Mouse (Mus musculus) limb, embryonic 11.5 days (tissue): ENCODE data around the gene Irf2bp2. TPM values are rescaled to one million over a fixed set of nuclear protein-coding genes. Genes with fewer than 3 reads are reported as not detected.

Source experiments
- ATAC-seq: fragments of 200-750 bp; cut with Nextera tagmentation; 2 replicates; pipeline ENCODE4 v1.8.0; 2017; ENCODE audit warnings: low read depth; ENCODE audit not compliant: insufficient number of reproducible peaks, low FRiP score, low TSS enrichment
- DNase-seq: peaks from one replicate; pipeline ENCODE4 v3.0.0-alpha.2; 2015; ENCODE audit warnings: low spot score
- H3K27ac ChIP-seq: fragments of 300-500 bp; sonication (generic); replicated peaks from 2 replicates; pipeline ENCODE4 v1.5.1; 2014; ENCODE audit warnings: low read depth, mild to moderate bottlenecking, low read length
- H3K27me3 ChIP-seq: fragments of 300-500 bp; sonication (generic); 2 replicates; pipeline ENCODE4 v1.6.1; 2014; ENCODE audit warnings: mild to moderate bottlenecking, low read length, mixed read lengths; ENCODE audit not compliant: control insufficient read depth, insufficient read depth
- H3K36me3 ChIP-seq: fragments of 300-500 bp; sonication (generic); 2 replicates; pipeline ENCODE4 v1.6.1; 2014; ENCODE audit warnings: mild to moderate bottlenecking, low read length, moderate library complexity, mixed read lengths; ENCODE audit not compliant: control insufficient read depth, insufficient read depth
- H3K4me1 ChIP-seq: fragments of 300-500 bp; sonication (generic); 2 replicates; pipeline ENCODE4 v1.6.1; 2014; ENCODE audit warnings: low read length, mixed read lengths; ENCODE audit not compliant: control insufficient read depth, insufficient read depth
- H3K4me2 ChIP-seq: fragments of 300-500 bp; sonication (generic); 2 replicates; pipeline ENCODE4 v1.6.1; 2014; ENCODE audit warnings: low read depth, mild to moderate bottlenecking, moderate library complexity; ENCODE audit not compliant: severe bottlenecking
- H3K4me3 ChIP-seq: fragments of 300-500 bp; sonication (generic); 2 replicates; pipeline ENCODE4 v1.5.1; 2014; ENCODE audit warnings: low read depth, low read length
- H3K9ac ChIP-seq: fragments of 300-500 bp; sonication (generic); 2 replicates; pipeline ENCODE4 v1.6.1; 2014; ENCODE audit warnings: mild to moderate bottlenecking, low read length
- H3K9me3 ChIP-seq: fragments of 300-500 bp; sonication (generic); 2 replicates; pipeline ENCODE4 v1.6.1; 2016; ENCODE audit warnings: low read length; ENCODE audit not compliant: control insufficient read depth
- WGBS: fragments of 180-500 bp; shearing (Covaris S2); extraction: QIAGEN DNeasy Blood & Tissue Kit; methylation state at CpG from one replicate; pipeline ENCODE4 v1.1.7; 2014; 5-methylcytosine and 5-hydroxymethylcytosine counted together
- polyA plus RNA-seq: library from polyadenylated mRNA; unstranded; fragments of >200 nt; fragmentation: Nextera tagmentation; extraction: Ambion mirVana; gene quantifications from 2 replicates; pipeline ENCODE4 v1.2.1, GENCODE M21; 2014

The Irf2bp2 gene
- polyA plus RNA-seq, 1 experiment from 2014 or later = 5.6 TPM

- 94% methylated on average over 4 of the region's 4 CpGs for WGBS
Measured at GRCm38 (mm10) chr8:126554741-126555140, 39.0 kb downstream of the Irf2bp2 start.

DNA sequence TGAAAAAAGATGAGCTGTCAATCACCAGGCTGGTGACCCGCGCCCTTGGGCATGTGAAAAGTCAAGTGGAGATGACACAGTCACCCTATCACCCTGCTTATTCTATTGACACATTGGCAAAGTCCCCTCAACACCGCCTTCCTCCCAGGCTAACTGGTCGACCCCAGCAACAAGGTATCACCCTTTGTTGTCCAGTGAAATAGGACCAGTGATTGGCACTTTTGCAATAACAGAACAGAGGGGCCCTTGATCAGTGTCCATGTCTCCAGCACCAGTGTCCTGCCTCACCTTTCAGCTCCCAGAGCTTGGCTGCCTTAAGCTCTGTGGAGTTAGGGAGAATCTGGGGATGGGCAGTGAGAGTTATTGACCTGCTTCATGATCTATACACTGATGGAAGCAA lies 41.9 kb downstream of the Irf2bp2 start:
- 92% methylated on average over 4 of the region's 4 CpGs for WGBS
- H3K4me3 ChIP-seq = no peak overlapping the region
- H3K27me3 ChIP-seq = no peaks in the 10 kb centered on the region
- H3K36me3 ChIP-seq = no peaks in the 10 kb centered on the region
- H3K27ac ChIP-seq = no peak overlapping the region
- no peak overlapping the region for H3K9ac ChIP-seq
- no peaks in the 10 kb centered on the region for H3K9me3 ChIP-seq
- DNase-seq (no peak), ATAC-seq (no peak)
- no peaks in the 10 kb centered on the region for H3K4me1 ChIP-seq
- H3K4me2 ChIP-seq = no peak overlapping the region

More at GRCm38 (mm10) chr8:126554741-126555140, 39.0 kb downstream of the Irf2bp2 start:
- ATAC-seq (no peak), DNase-seq (no peak)
- Histone ChIP-seq H3K9me3 (no peaks in the 10 kb centered on the region), H3K36me3 (no peaks in the 10 kb centered on the region), H3K27ac (no peak overlapping the region), H3K4me1 (0 out of 2 replicates have a peak, but pooled peaks cover 4% of the 10 kb centered on the region), H3K4me2 (no peak overlapping the region), H3K4me3 (no peak overlapping the region), H3K27me3 (no peaks in the 10 kb centered on the region), H3K9ac (no peak overlapping the region)

GRCm38 (mm10) chr8:126550944-126551357 lies 42.8 kb downstream of the Irf2bp2 start:
- WGBS = 81% methylated on average over 5 of the region's 5 CpGs
- DNase-seq = no peak
- no peak overlapping the region for H3K9ac ChIP-seq
- ATAC-seq = no peak
- H3K9me3 ChIP-seq = no peaks in the 10 kb centered on the region
- no peaks in the 10 kb centered on the region for H3K27me3 ChIP-seq
- H3K4me2 ChIP-seq = no peak overlapping the region; the same call in 1 of the 2 replicates
- H3K27ac ChIP-seq = no peak overlapping the region
- no peaks in the 10 kb centered on the region for H3K4me1 ChIP-seq
- no peaks in the 10 kb centered on the region for H3K36me3 ChIP-seq
- H3K4me3 ChIP-seq = no peak overlapping the region

- Histone ChIP-seq H3K27me3 (no peaks in the 10 kb centered on the region), H3K4me1 (no peaks in the 10 kb centered on the region), H3K27ac (no peak overlapping the region), H3K9me3 (no peaks in the 10 kb centered on the region), H3K4me3 (no peak overlapping the region), H3K9ac (no peak overlapping the region), H3K36me3 (no peaks in the 10 kb centered on the region), H3K4me2 (no peak overlapping the region)
- no peak for DNase-seq
- 59% methylated on average over 3 of the region's 3 CpGs for WGBS
- no peak for ATAC-seq
Measured at GRCm38 (mm10) chr8:126547841-126548240, 45.9 kb downstream of the Irf2bp2 start.

- H3K4me3 ChIP-seq = no peak overlapping the region
- no peak for DNase-seq
- H3K4me1 ChIP-seq = no peaks in the 10 kb centered on the region
- no peaks in the 10 kb centered on the region for H3K36me3 ChIP-seq
- H3K27me3 ChIP-seq = no peaks in the 10 kb centered on the region
- H3K27ac ChIP-seq = no peak overlapping the region
- no peak overlapping the region for H3K9ac ChIP-seq
- H3K4me2 ChIP-seq = no peak overlapping the region
- no peaks in the 10 kb centered on the region for H3K9me3 ChIP-seq
- 89% methylated on average over 4 of the region's 4 CpGs for WGBS
- ATAC-seq = no peak
Measured at GRCm38 (mm10) chr8:126547361-126547760, 46.4 kb downstream of the Irf2bp2 start.

GRCm38 (mm10) chr8:126546480-126546879 lies 47.3 kb downstream of the Irf2bp2 start:
- no peak for DNase-seq
- H3K4me1 ChIP-seq = no peaks in the 10 kb centered on the region
- H3K4me2 ChIP-seq = no peak overlapping the region
- H3K9ac ChIP-seq = no peak overlapping the region
- no peaks in the 10 kb centered on the region for H3K9me3 ChIP-seq
- H3K4me3 ChIP-seq = no peak overlapping the region
- ATAC-seq = no peak
- no peaks in the 10 kb centered on the region for H3K27me3 ChIP-seq
- H3K27ac ChIP-seq = no peak overlapping the region
- no peaks in the 10 kb centered on the region for H3K36me3 ChIP-seq
- 77% methylated on average over 1 of the region's 1 CpGs for WGBS

DNA sequence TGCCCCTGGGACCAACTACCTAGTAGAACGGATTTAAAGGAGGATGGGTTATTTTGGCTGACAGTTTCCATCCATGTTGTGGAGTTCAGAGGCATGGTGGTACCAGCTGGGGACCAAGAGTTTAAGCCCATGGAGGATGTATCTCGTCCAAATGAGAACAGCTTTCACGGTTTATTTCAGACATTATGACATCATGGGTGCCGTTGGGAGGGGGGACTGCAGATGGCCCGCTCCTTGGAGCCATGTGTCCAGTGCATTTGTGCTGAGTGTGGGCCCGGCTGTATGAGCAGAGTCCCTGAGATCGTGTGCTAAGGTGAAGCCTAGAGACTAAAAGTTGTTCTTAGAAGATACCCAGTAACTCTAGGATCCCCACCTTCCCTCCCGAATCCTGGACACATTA lies 50.4 kb downstream of the Irf2bp2 start:
- Histone ChIP-seq H3K27ac (no peak overlapping the region), H3K4me1 (peaks cover 12% of the 10 kb centered on the region), H3K9ac (no peak overlapping the region), H3K4me3 (no peak overlapping the region), H3K36me3 (no peaks in the 10 kb centered on the region), H3K9me3 (no peaks in the 10 kb centered on the region), H3K27me3 (no peaks in the 10 kb centered on the region), H3K4me2 (no peak overlapping the region)
- 86% methylated on average over 8 of the region's 8 CpGs for WGBS
- DNase-seq = no peak
- ATAC-seq = no peak

- no peak overlapping the region for H3K4me3 ChIP-seq
- peaks cover 18% of the 10 kb centered on the region for H3K4me1 ChIP-seq
- H3K4me2 ChIP-seq = no peak overlapping the region
- no peaks in the 10 kb centered on the region for H3K27me3 ChIP-seq
- 79% methylated on average over 5 of the region's 5 CpGs for WGBS
- no peak overlapping the region for H3K9ac ChIP-seq
- DNase-seq (no peak), ATAC-seq (no peak)
- no peaks in the 10 kb centered on the region for H3K36me3 ChIP-seq
- H3K27ac ChIP-seq = no peak overlapping the region
- no peaks in the 10 kb centered on the region for H3K9me3 ChIP-seq
Measured at GRCm38 (mm10) chr8:126542757-126543156, 51.0 kb downstream of the Irf2bp2 start.

DNA sequence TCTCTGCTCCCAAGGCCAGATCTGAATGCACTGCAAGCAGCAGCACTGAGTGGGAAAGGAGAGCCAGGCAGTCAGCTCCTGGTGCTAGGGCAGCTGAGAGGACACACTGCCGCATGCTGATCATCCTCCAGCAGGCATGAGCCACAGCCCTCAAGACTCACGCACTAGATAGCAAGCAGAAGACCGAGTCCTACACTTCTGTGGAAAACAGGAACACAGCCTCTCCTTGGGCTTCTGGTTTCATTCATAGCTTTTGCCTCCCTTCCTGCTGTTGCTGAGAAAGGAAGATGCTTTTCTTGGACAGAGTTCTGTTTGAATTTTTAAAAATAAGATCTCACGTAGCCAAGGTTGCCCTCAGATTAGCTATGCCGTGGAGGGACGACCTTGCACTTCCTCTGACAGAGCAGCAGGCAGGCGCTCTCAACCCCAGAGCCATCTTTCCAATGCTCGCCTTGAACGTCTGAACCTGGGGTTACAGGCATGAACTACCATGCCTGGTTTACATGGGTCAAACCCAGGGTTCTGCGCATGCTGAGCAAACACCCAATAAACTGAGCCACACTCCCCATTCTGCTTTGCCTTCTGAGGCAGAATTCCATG lies 51.6 kb downstream of the Irf2bp2 start:
- H3K27me3 ChIP-seq = no peaks in the 10 kb centered on the region
- 79% methylated on average over 10 of the region's 10 CpGs for WGBS
- H3K9me3 ChIP-seq = no peaks in the 10 kb centered on the region
- no peak overlapping the region for H3K9ac ChIP-seq
- H3K4me2 ChIP-seq = no peak overlapping the region
- H3K36me3 ChIP-seq = no peaks in the 10 kb centered on the region
- no peak overlapping the region for H3K27ac ChIP-seq
- H3K4me3 ChIP-seq = no peak overlapping the region
- H3K4me1 ChIP-seq = peaks cover 24% of the 10 kb centered on the region
- ATAC-seq (no peak), DNase-seq (no peak)
